ENCODE assay signal across 14 mouse cellular contexts in the genomic region with DNA sequence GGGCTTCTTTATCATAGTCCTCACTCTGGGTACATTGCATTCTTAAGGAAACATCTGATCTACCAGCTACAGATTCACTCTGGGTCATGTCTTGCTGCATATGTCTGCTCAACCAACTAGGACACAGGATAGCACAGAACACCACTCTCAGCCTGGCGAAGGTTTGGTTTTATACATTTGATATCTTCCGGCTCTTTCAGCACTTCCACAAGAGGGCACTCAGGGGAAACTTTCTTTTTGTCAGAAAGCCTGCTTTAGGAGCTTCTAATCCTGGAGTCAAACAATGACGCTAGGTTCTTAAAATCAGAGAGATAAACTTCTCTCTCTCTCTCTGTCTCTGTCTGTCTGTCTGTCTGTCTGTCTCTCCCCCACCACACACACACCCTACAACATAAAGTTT. TPM values are rescaled to one million over a fixed set of nuclear protein-coding genes. Genes with fewer than 3 reads are reported as not detected.
DNase-seq lines count a peak whose midpoint lies in the region; ATAC-seq and TF ChIP-seq lines count a peak whose summit lies in the region.
"Had no signal": no experiment of that assay in that cellular context is flagged by ENCODE, and none has a peak within 500 bp of the region (broad histone marks: within the 10 kb centered on the region; RNA-seq: fewer than 3 reads in every experiment).

No protein-coding gene starts in this region.

- H3K4me2 ChIP-seq in forebrain, embryonic 14.5 days (ENCODE audit: low read length): no peak overlapping the region
- H3K4me2 ChIP-seq in forebrain, postnatal 0 days (ENCODE audit: low read depth): no peak overlapping the region
- H3K4me2 ChIP-seq: forebrain, embryonic 12.5 days; limb, embryonic 12.5 days had no signal

- no peak for ATAC-seq in forebrain, embryonic 14.5 days
- ATAC-seq in forebrain, postnatal 0 days: no peak

- no peak overlapping the region for H3K4me3 ChIP-seq in forebrain, embryonic 14.5 days (ENCODE audit: low read depth, low read length)
- no peak overlapping the region for H3K4me3 ChIP-seq in forebrain, postnatal 0 days (ENCODE audit: low read depth, low read length)
- H3K4me3 ChIP-seq: forebrain, embryonic 12.5 days; hindbrain, embryonic 10.5 days; limb, embryonic 12.5 days had no signal

- H3K36me3 ChIP-seq in forebrain, embryonic 14.5 days (ENCODE audit: control insufficient read depth, insufficient read depth, low read length): no peaks in the 10 kb centered on the region
- no peaks in the 10 kb centered on the region for H3K36me3 ChIP-seq in forebrain, postnatal 0 days (ENCODE audit: insufficient read depth)
- H3K36me3 ChIP-seq: forebrain, embryonic 12.5 days; hindbrain, embryonic 10.5 days; limb, embryonic 12.5 days had no signal

- 65% methylated on average over 3 of the region's 3 CpGs for WGBS in forebrain, embryonic 14.5 days
- WGBS in forebrain, postnatal 0 days: 57% methylated on average over 3 of the region's 3 CpGs

- 0 out of 2 replicates have a peak, but pooled peaks cover 3% of the 10 kb centered on the region for H3K9me3 ChIP-seq in forebrain, embryonic 14.5 days (replicated peaks; ENCODE audit: control insufficient read depth, low read length)
- no peaks in the 10 kb centered on the region for H3K9me3 ChIP-seq in forebrain, postnatal 0 days (ENCODE audit: low read length)
- H3K9me3 ChIP-seq: forebrain, embryonic 12.5 days; hindbrain, embryonic 10.5 days; limb, embryonic 12.5 days had no signal

- H3K9ac ChIP-seq in forebrain, embryonic 14.5 days (ENCODE audit: low read length): no peak overlapping the region
- H3K9ac ChIP-seq in forebrain, postnatal 0 days: no peak overlapping the region
- H3K9ac ChIP-seq: forebrain, embryonic 12.5 days; limb, embryonic 12.5 days had no signal

- no peak for TF ChIP-seq CTCF in forebrain, postnatal 0 days (IDR thresholded peaks at IDR 0.05; ENCODE audit: low read depth)

- no peak overlapping the region for H3K27ac ChIP-seq in forebrain, embryonic 14.5 days (ENCODE audit: low read depth, low read length)
- H3K27ac ChIP-seq in forebrain, postnatal 0 days (ENCODE audit: low read depth, low read length): no peak overlapping the region
- H3K27ac ChIP-seq: forebrain, embryonic 12.5 days; hindbrain, embryonic 10.5 days; limb, embryonic 12.5 days had no signal

- intact Hi-C loops in left cerebral cortex, postnatal 10 days (cut with DNase I): no loop called here

- H3K27me3 ChIP-seq in forebrain, embryonic 14.5 days (replicated peaks; ENCODE audit: control insufficient read depth, insufficient read depth, low read length): no peaks in the 10 kb centered on the region
- H3K27me3 ChIP-seq in forebrain, postnatal 0 days (ENCODE audit: insufficient read depth, low read length): no peaks in the 10 kb centered on the region
- H3K27me3 ChIP-seq: forebrain, embryonic 12.5 days; limb, embryonic 12.5 days had no signal

- DNase-seq in forebrain, embryonic 14.5 days (ENCODE audit: low spot score): peak; percentile 7
- no peak for DNase-seq in forebrain, postnatal 0 days
- DNase-seq in left cerebral cortex, adult 18-20 months (ENCODE audit: low spot score in 2 of 2): peak; percentile 41 to 46
- DNase-seq in left cerebral cortex, postnatal 10 days (ENCODE audit: extremely low spot score in 1 of 2, low spot score in 2 of 2): no peak
- DNase-seq in NIH3T3 (ENCODE audit: low read depth) (peak; percentile 15), adipocyte (ENCODE audit: low spot score) (no peak)
- peak; percentile 15 to 57 for DNase-seq in frontal cortex, postnatal 36 days (ENCODE audit: low spot score in 2 of 2)
- DNase-seq in urinary bladder, postnatal 14 days (ENCODE audit: low spot score): no peak
- DNase-seq: lung, postnatal 14 days; thymus, postnatal 14 days had no signal

- no peaks in the 10 kb centered on the region for H3K4me1 ChIP-seq in forebrain, embryonic 14.5 days (ENCODE audit: control insufficient read depth, insufficient read depth, low read length)
- no peaks in the 10 kb centered on the region for H3K4me1 ChIP-seq in forebrain, postnatal 0 days (ENCODE audit: insufficient read depth)
- H3K4me1 ChIP-seq: forebrain, embryonic 12.5 days; hindbrain, embryonic 10.5 days; limb, embryonic 12.5 days had no signal

RNA-seq across cellular contexts. Expression of a gene that starts 27.8 kb away (rescaled TPM):
- polyA plus RNA-seq in forebrain, embryonic 14.5 days (2014; fragmentation: Nextera tagmentation; extraction: Ambion mirVana): 291 and 308 TPM in 2 replicates
- total RNA-seq in forebrain, postnatal 0 days (2014; rRNA removed): 91.4 and 108 TPM in 2 replicates
- 160 and 200 TPM in 2 replicates for polyA plus RNA-seq in forebrain, postnatal 0 days (2015; fragmentation: Nextera tagmentation; extraction: Ambion mirVana)
- total RNA-seq in left cerebral cortex, adult 18-20 months (2021): 10 to 100 TPM; 90.9 to 92.2 TPM
- total RNA-seq in left cerebral cortex, postnatal 10 days (2021): 100 to 1,000 TPM; 112 to 118 TPM
- total RNA-seq: common myeloid progenitor, adult 5-6 weeks had no signal

Comparison
In these comparisons a context has a peak if more than half of its experiments do, and no peak if none do; other contexts are left out.
1. DNase-seq: peak in forebrain, embryonic 14.5 days (single experiment), left cerebral cortex, adult 18-20 months (2 of 2), NIH3T3 (single experiment) and frontal cortex, postnatal 36 days (2 of 2); none in forebrain, postnatal 0 days (single experiment), left cerebral cortex, postnatal 10 days (0 of 2), urinary bladder, postnatal 14 days (single experiment) and adipocyte (single experiment).